Mouse (Mus musculus): ENCODE results near the gene Gm17606.

The Gm17606 gene

DNA sequence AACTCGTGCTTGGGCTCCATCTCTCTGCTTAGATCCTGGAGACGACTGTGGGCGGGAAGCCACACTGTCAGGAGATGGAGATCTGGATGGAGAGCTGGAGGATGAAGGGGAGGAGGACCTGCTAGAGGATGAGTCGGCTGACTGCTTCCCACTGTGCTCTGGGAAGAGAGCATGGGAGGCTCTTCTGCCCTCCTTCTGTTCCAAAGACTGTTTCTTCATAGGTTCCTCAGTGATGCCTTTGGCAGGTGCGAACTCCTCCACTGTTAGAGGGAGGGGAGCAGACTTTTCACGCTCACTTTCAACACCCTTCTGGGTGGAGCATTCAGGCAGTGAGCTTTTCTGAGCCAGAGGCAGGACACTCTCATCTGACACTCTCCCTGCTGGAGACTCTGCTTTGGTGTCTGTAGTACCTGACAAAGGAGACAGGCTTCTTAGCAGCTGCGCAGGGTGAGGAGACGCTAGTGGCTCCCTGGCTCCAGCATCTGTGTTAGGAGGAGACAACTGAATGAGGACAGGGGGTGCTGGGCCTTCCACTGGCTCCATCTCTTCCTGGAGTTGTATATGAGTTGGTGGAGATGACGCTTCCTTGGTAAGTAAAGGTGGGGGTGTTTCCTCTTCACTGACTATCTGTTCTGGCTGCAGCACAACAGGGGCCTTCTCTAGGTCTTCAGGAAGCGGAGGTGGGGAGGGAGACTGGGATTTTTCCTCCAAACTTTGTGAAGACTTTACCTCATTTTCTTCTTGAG, 23.9 kb downstream of the Gm17606 start:
- DNase-seq (ENCODE audit: low spot score in 2 of 2): no peak

DNA sequence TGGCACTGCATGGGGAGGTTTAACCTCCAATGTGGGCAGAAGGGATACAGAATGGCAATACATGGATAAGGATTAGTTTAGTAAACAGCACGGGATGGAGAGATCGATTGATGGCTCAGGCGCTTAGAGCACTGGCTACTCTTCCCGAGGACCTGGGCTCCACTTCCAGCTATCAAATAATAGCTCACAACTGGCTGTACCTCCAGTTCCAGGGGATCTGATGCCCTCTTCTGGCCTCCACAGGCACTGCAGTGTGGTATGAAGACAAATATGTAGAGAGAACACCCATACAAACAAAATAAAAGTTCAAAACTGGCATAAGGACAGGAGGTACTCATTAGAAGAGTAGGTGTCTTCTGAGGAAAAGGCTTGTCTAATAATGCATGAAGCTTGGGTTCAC, 28.6 kb downstream of the Gm17606 start:
- no peak for DNase-seq (ENCODE audit: low spot score in 2 of 2)

DNA sequence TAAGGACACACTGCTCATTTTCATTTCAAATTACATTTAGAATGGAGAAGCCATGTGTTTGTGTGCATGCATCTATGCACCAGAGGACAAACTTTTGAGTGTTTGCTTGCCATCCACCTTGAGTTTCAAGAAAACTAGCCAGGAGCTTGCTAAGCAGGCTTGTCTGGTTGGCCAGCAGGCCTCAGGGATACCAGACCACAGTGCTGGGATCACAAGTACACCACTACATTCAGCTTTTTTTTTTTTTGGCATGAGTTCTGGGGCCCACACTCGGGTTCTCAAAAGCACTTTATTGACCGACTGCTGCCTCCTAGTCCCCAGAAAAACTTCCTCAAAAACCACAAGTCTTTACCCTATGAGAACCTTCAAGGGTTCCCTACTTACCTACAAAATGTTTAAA, 33.6 kb downstream of the Gm17606 start:
- peak in 1 of 2 experiments; percentile 51 for DNase-seq (ENCODE audit: low spot score in 2 of 2)

DNA sequence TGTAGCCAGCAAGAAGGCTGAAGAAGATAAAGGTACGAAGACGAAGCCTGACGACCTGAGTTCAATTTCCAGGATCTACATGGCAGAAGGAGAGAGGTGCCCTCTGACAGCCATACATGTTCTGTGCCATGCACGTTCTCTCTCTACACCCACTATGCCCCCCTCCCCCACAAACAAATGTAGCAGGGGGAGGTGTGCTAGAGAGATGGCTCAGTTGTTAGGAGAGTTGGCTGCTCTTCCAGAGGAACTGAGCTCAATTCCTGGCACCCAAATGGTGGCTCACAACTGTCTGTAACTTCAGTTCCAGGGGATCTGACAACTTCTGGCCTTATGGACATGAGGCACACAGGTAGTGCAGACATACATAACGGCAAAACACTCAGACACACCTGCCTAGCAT, 35.5 kb downstream of the Gm17606 start:
- DNase-seq (ENCODE audit: low spot score in 2 of 2): no peak

DNA sequence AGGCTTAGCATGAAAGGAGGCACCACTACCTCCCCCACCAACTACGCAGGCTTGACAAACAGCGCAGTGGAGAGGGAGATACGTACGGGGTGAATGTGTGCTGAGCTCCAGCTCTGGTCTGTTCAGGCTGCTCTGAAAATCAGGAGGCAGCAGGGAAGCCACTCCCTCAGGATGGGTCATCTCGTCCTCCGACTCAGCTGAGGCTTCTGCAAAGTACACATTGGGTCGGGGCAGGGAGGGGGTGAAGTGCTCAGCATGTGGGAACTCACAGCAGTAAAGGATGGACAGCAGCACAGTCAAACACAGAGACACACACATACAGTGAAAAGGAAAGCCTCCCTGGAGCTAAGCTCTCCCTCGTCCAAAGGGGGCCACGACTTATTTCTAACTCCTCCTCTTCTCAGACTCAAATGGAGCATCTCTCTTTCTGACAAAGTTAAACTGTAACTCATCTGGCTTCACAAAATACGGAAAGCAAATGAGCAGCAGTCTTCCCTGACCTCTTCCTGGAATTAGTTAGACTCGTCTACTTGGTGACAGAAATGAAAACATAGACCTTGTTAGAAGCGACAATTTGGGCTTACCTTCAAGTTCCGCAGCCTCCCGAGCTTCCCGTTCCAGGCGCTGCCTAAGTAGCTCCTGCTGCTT, 38.0 kb downstream of the Gm17606 start:
- DNase-seq (ENCODE audit: low spot score in 2 of 2): no peak

DNA sequence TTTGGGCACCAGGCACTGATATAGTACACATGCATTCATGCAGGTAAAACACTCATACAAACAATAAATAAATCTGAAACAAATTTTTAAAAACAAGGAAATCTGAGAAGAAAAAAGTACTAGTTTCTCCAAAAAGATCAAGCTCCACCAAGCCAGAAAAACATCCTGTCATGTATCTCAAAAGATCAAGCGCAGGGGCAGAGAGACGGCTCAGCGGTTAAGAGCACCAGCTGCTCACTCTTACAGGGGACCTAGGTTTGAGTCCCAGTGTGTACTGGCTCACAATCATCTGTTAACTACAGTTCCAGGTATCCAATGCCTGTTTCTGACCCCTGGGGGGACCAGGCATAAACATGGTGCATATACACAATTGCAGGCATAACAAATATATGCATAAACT, 41.6 kb downstream of the Gm17606 start:
- no peak for DNase-seq (ENCODE audit: low spot score in 2 of 2)

DNA sequence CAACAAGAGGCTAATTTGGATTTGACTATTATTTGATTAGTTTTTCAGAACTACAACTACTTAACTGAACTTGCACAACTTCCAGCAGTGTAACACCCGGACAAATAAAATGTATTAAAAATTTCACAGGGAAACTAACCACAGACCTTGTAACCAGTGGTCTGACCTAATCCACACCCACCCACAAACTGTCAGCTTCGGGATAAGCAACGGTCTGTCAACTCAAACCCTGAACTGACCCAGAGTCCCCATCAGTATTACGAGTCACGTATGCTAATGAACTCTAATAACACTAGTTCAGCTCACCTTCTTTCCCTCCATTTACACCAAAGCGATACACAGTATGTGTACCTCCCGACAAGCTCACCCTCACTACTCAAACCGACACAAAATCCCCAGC, 44.7 kb downstream of the Gm17606 start:
- no peak for DNase-seq (ENCODE audit: low spot score in 2 of 2)

DNA sequence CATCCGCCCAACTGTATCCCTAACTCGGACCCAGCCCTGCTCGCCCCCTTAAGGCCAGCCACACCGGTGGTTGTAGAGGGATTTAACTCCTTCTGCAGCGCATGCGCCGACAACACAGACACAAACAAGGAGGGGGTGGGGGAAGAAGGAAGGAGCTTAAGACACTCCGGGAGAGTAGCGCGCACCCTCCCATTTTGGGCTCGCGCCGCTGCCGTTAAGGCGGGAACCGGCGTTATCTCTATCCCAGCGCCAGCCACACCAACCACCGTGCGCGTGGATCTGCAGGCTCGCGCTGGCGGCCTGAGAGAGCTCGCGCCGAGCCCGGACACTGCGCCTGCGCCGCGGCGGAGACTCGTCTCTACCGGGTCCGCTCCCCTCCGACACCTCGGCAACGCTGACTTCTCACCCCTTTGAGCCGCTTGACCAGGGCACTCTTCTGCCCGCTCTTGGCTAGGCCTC, 45.3 kb downstream of the Gm17606 start, which contains the start of gene 1700123O20Rik:
TSS of gene 1700123O20Rik (plus strand) at position 154 of the 459 bp plus-strand sequence.
- DNase-seq (ENCODE audit: low spot score in 2 of 2): peak in 1 of 2 experiments; percentile 75

DNA sequence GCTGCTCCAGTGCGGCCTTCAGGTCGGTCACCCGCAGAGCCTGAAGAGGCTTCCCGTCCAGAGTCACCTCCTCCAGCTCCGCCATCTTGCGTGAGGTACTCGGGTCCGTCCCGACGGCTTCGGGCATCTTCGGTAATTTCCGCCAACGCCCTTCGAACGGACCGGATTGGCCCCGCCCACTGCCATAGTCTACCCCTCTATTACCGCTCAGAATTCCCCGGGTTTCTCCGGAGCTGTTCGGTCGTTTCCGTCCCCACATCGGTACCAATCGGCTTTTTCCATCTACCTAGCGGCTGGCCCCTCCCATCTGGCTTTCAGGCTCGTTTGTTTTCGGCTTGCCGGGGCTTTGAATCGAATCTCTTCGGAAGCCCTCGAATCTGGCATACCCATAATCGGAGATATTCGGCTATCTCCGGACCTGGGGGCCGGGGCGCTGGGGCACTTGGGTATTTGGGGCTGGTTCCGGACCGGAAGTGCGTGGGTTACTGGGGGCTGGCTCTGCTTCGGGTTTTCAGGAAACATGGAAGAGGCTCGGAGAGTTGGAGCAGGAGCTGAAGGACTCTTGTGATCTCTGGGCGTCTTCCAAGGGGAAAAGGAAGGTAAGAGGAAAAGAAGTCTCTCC, 45.9 kb downstream of the Gm17606 start, which contains the start of gene Acin1:
TSS of gene Acin1 (minus strand) at position 410 of the 622 bp plus-strand sequence.
- DNase-seq (ENCODE audit: low spot score in 2 of 2): peak; percentile 100

DNA sequence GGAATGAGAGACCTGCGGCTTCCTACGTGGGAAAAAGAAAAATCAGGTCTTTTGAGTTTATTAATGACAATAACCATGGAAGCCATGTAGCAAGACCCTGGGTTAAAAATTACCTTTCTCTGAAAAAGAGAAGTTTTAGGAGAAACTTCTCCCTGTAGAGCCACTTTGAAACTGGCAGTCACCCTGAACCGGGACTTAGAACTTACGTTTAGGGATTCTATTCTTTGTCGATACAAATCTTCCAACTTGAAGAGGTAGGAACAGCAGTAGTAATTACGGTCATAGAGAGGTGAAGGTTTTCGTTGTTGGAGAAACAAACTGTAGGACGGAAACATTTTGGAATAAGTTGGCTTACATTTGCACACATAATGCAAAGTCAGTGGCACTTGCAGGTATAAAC, 46.5 kb downstream of the Gm17606 start:
- DNase-seq (ENCODE audit: low spot score in 2 of 2): no peak

DNA sequence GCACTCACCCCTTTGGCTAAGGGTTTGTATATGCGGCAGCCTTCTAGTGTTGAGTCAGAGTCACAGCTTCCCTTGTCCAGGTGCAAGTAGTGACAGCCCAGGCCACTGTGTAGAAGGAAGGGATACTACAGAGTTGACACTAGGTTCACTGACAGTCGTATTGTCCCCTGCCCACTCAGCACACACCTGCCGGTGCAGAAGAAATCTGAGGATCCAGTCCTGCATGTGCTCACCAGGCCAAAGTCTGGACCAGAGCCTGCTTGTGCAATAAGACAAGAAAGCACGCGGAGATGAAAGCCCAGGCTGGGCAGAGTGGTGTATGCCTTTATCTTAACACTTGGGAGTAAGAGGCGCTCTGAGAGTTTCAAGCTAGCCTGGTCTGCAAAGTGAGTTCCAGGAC, 54.3 kb downstream of the Gm17606 start:
- DNase-seq (ENCODE audit: low spot score in 2 of 2): no peak

DNA sequence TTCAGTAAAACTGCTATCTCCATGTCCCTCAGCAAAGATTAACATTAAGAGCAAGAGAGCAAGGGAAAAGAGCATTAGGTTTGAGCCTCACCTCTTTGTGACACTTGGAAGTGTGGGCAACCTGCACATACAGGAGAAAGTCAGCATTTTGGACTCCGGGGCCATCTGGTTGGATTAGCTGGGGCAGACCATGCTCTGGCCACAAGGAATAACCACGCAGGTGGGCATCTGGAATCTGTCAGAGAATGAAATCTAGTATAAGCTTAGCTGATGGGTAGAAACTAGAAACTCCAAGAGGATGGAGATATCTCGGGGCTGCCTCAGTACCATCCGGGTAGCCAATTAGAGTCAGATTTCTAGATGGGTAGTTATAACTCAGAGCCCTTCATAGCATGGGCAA, 56.0 kb downstream of the Gm17606 start:
- DNase-seq (ENCODE audit: low spot score in 2 of 2): no peak
